Mouse (Mus musculus) A20 (cell line): ENCODE data around the gene 2900026A02Rik.

ENCODE experiments used
- DNase-seq: peaks from one replicate; pipeline ENCODE4 v3.0.0-alpha.2; 2011; ENCODE audit warnings: low read depth, low spot score

The 2900026A02Rik gene

DNA sequence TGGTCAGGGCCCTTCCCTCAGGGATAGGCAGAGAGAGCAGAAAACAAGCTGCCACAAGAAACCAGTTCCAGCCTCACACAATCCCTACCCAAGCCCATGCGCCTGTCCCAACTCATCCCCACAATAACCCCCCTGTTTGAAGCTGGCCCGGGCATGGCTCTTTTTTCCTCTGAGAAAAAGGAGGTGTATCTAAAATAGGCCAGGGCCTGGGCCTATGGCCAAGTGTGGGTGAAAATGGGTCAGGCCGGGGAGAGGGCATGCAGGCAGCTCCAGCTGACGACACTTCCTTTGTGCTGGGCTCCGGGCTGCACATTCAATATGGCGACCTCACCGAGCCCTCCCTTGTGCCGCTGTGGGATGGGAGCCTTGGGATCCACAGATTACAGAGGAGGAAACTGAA lies 177.5 kb downstream of the 2900026A02Rik start:
- DNase-seq: no peak

- no peak for DNase-seq
Measured at GRCm38 (mm10) chr5:113041567-113042071, 179.4 kb downstream of the 2900026A02Rik start.

DNA sequence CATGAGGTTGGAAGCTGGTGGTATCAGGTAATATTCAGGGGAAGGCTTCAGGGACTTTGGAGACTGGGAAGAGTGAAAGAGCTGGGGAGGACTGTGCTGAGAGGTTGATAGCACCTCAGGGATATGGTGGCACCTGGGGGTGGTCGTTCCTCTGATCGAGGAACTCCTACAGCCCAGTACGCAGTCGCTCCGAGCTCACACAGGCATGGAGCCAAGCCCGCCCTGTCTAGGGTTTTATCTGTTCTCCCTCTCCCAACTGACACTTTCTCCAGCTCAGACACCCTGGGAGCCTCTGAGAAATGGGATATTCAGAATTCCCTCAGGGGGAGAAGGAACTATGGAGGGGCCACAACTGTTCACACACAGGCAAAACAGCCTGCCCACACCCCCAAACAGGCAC lies 180.3 kb downstream of the 2900026A02Rik start:
- DNase-seq: no peak

GRCm38 (mm10) chr5:113038601-113039000 lies 182.4 kb downstream of the 2900026A02Rik start:
- no peak for DNase-seq
